Mouse (Mus musculus) kidney, embryonic 14.5 days (tissue): ENCODE measurements at regions not wholly inside any gene's neighbourhood (a gene's known extent, or its start where the extent isn't known, plus 50 kb on each side); places are given as distances from the start of the nearest gene placed in this dataset.
"Not testable (repeated sequence)": the region's sequence is repeated elsewhere in the genome, so short reads cannot be mapped to it uniquely, and the experiment has no call there.

ENCODE experiments used
- ATAC-seq: fragments of 200-750 bp; cut with Nextera tagmentation; 2 replicates; pipeline ENCODE4 v1.8.0; 2017; ENCODE audit warnings: moderate number of reproducible peaks, mild to moderate bottlenecking, moderate TSS enrichment, moderate library complexity; ENCODE audit not compliant: low FRiP score, low TSS enrichment
- H3K27ac ChIP-seq: fragments of 300-500 bp; sonication (generic); 2 replicates; pipeline ENCODE4 v1.5.1; 2014; ENCODE audit warnings: low read depth, mild to moderate bottlenecking, low read length, moderate library complexity, mixed read lengths
- H3K27me3 ChIP-seq: fragments of 300-500 bp; sonication (generic); 2 replicates; pipeline ENCODE4 v1.6.1; 2014; ENCODE audit warnings: mild to moderate bottlenecking, low read length; ENCODE audit not compliant: control insufficient read depth, insufficient read depth
- H3K36me3 ChIP-seq: fragments of 300-500 bp; sonication (generic); 2 replicates; pipeline ENCODE4 v1.6.1; 2014; ENCODE audit warnings: low read length, mixed read lengths; ENCODE audit not compliant: control insufficient read depth, insufficient read depth
- H3K4me1 ChIP-seq: fragments of 300-500 bp; sonication (generic); 2 replicates; pipeline ENCODE4 v1.6.1; 2014; ENCODE audit warnings: low read length, mixed read lengths; ENCODE audit not compliant: control insufficient read depth, insufficient read depth
- H3K4me2 ChIP-seq: fragments of 300-500 bp; sonication (generic); replicated peaks from 2 replicates; pipeline ENCODE4 v1.6.1; 2014; ENCODE audit warnings: low read depth, mild to moderate bottlenecking, low read length
- H3K4me3 ChIP-seq: fragments of 300-500 bp; sonication (generic); 2 replicates; pipeline ENCODE4 v1.5.1; 2014; ENCODE audit warnings: mild to moderate bottlenecking, low read length
- H3K9ac ChIP-seq: fragments of 300-500 bp; sonication (generic); 2 replicates; pipeline ENCODE4 v1.6.1; 2014; ENCODE audit warnings: low read depth, mild to moderate bottlenecking, low read length, moderate library complexity
- H3K9me3 ChIP-seq: fragments of 300-500 bp; sonication (generic); 2 replicates; pipeline ENCODE4 v1.6.1; 2016; ENCODE audit warnings: low read length; ENCODE audit not compliant: control insufficient read depth
- WGBS: fragments of 180-500 bp; shearing (Covaris S2); extraction: QIAGEN DNeasy Blood & Tissue Kit; methylation state at CpG from one replicate; pipeline ENCODE4 v1.1.7; 2014; 5-methylcytosine and 5-hydroxymethylcytosine counted together

- H3K4me1 ChIP-seq, H3K27me3 ChIP-seq, H3K4me2 ChIP-seq, H3K4me3 ChIP-seq, H3K36me3 ChIP-seq, H3K9ac ChIP-seq, H3K27ac ChIP-seq, H3K9me3 ChIP-seq, ATAC-seq: not testable (repeated sequence)
- 79% methylated on average over 2 of the region's 2 CpGs for WGBS
These were observed 169.3 kb downstream of the Qk start for GRCm38 (mm10) chr17:10150403-10150689.

- 65% methylated on average over 8 of the region's 8 CpGs for WGBS
- Histone ChIP-seq H3K27ac (no peak overlapping the region), H3K9me3 (no peaks in the 10 kb centered on the region), H3K36me3 (no peaks in the 10 kb centered on the region), H3K9ac (no peak overlapping the region), H3K27me3 (no peaks in the 10 kb centered on the region), H3K4me2 (no peak overlapping the region), H3K4me3 (no peak overlapping the region), H3K4me1 (no peaks in the 10 kb centered on the region)
- ATAC-seq, result no peak
These were observed 169.8 kb downstream of the Qk start for GRCm38 (mm10) chr17:10149682-10150402.

DNA sequence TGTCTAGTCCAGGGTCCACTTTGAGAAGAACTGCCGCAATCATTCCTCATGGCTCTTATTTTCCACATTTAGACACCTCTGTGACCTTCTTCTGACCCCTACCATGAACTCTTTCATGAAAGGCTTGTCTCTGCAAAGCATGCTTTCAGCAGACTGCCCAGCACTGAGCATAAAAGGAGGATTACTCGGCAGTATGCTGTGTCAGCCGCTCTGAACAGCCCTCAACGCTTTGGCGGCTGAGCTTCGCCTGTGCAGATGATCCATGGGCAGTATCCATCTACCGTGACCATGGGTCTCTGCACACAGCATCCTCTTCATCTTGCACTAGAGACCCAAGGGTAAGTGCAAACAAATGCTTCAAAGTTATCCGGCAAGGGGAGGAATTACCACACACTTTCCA lies 172.5 kb downstream of the Qk start:
- no peaks in the 10 kb centered on the region for H3K4me1 ChIP-seq
- H3K27me3 ChIP-seq, result no peaks in the 10 kb centered on the region
- H3K36me3 ChIP-seq, result no peaks in the 10 kb centered on the region
- H3K4me3 ChIP-seq, result no peak overlapping the region
- no peak overlapping the region for H3K4me2 ChIP-seq
- H3K9ac ChIP-seq, result no peak overlapping the region
- no peaks in the 10 kb centered on the region for H3K9me3 ChIP-seq
- no peak overlapping the region for H3K27ac ChIP-seq
- WGBS, result 71% methylated on average over 8 of the region's 8 CpGs
- ATAC-seq, result no peak

- no peak for ATAC-seq
- no peaks in the 10 kb centered on the region for H3K36me3 ChIP-seq
- H3K4me1 ChIP-seq, result no peaks in the 10 kb centered on the region
- H3K9me3 ChIP-seq, result no peaks in the 10 kb centered on the region
- H3K4me3 ChIP-seq, result no peak overlapping the region
- no peak overlapping the region for H3K27ac ChIP-seq
- no peaks in the 10 kb centered on the region for H3K27me3 ChIP-seq
- no peak overlapping the region for H3K4me2 ChIP-seq
- 86% methylated on average over 3 of the region's 3 CpGs for WGBS
- H3K9ac ChIP-seq, result no peak overlapping the region
These were observed 173.1 kb downstream of the Qk start for GRCm38 (mm10) chr17:10146576-10146975.

- no peak for ATAC-seq
- Histone ChIP-seq H3K9me3 (no peaks in the 10 kb centered on the region), H3K27ac (no peak overlapping the region), H3K9ac (no peak overlapping the region), H3K4me1 (no peaks in the 10 kb centered on the region), H3K4me3 (no peak overlapping the region), H3K4me2 (no peak overlapping the region), H3K27me3 (no peaks in the 10 kb centered on the region), H3K36me3 (no peaks in the 10 kb centered on the region)
- 46% methylated on average over 3 of the region's 3 CpGs for WGBS
These were observed 180.8 kb downstream of the Qk start for GRCm38 (mm10) chr17:10138847-10139246.

DNA sequence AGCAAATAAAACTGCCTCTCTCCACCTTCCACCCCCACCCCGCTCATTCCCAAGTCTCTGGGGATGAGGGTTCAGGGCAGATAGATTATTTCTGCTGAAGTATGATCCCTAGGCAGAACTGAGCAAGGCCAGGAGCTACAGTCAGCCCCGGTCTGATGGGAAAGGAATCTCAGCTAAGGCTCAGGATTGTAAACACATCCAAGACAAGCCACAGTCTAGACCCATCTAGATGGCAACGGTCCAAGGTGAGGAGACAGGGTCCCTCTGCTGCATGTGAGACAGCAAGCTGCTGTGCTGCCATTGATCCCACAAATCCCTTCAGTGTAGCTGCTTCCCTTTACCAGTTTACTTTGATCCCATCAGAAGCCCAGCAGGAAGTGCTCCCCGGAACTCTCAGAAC lies 181.3 kb downstream of the Qk start:
- no peak overlapping the region for H3K4me3 ChIP-seq
- H3K4me2 ChIP-seq, result no peak overlapping the region
- H3K27ac ChIP-seq, result no peak overlapping the region
- H3K4me1 ChIP-seq, result no peaks in the 10 kb centered on the region
- peak; percentile 52; the same call in 1 of the 2 replicates for ATAC-seq
- WGBS, result 60% methylated on average over 4 of the region's 4 CpGs
- no peak overlapping the region for H3K9ac ChIP-seq
- no peaks in the 10 kb centered on the region for H3K36me3 ChIP-seq
- no peaks in the 10 kb centered on the region for H3K9me3 ChIP-seq
- H3K27me3 ChIP-seq, result no peaks in the 10 kb centered on the region

GRCm38 (mm10) chr17:10135111-10135510 lies 184.5 kb downstream of the Qk start:
- no peak overlapping the region for H3K4me3 ChIP-seq
- H3K4me2 ChIP-seq, result no peak overlapping the region
- whole genome bisulfite sequencing, result 70% methylated on average over 2 of the region's 2 CpGs
- no peaks in the 10 kb centered on the region for H3K4me1 ChIP-seq
- H3K9ac ChIP-seq, result no peak overlapping the region
- H3K27ac ChIP-seq, result no peak overlapping the region
- H3K9me3 ChIP-seq, result no peaks in the 10 kb centered on the region
- H3K27me3 ChIP-seq, result no peaks in the 10 kb centered on the region
- H3K36me3 ChIP-seq, result no peaks in the 10 kb centered on the region
- ATAC-seq, result no peak; the same call in 1 of the 2 replicates

- WGBS, result 79% methylated on average over 8 of the region's 8 CpGs
- no peaks in the 10 kb centered on the region for H3K9me3 ChIP-seq
- no peaks in the 10 kb centered on the region for H3K4me1 ChIP-seq
- no peaks in the 10 kb centered on the region for H3K27me3 ChIP-seq
- no peak overlapping the region for H3K4me3 ChIP-seq
- no peak for ATAC-seq
- H3K9ac ChIP-seq, result no peak overlapping the region
- no peaks in the 10 kb centered on the region for H3K36me3 ChIP-seq
- no peak overlapping the region for H3K27ac ChIP-seq
- no peak overlapping the region for H3K4me2 ChIP-seq
These were observed 191.1 kb downstream of the Qk start for GRCm38 (mm10) chr17:10128591-10128990.

GRCm38 (mm10) chr17:10122411-10122810 lies 197.2 kb downstream of the Qk start:
- no peak overlapping the region for H3K4me3 ChIP-seq
- WGBS, result 45% methylated on average over 3 of the region's 3 CpGs
- H3K27ac ChIP-seq, result no peak overlapping the region
- no peak overlapping the region for H3K9ac ChIP-seq
- no peaks in the 10 kb centered on the region for H3K4me1 ChIP-seq
- H3K27me3 ChIP-seq, result no peaks in the 10 kb centered on the region
- H3K4me2 ChIP-seq, result no peak overlapping the region
- ATAC-seq, result no peak
- H3K36me3 ChIP-seq, result no peaks in the 10 kb centered on the region
- no peaks in the 10 kb centered on the region for H3K9me3 ChIP-seq
